Mouse (Mus musculus) natural killer cell, adult 2 months (primary cell): Measurements from ENCODE around the gene S1pr2.

Experiments
- DNase-seq, 2 experiments: peaks; one replicate each; pipeline ENCODE4 v3.0.0; 2022; ENCODE audit warnings: low spot score in 2 of 2

Gene S1pr2

GRCm38 (mm10) chr9:21000811-21001210, 24.2 kb upstream of the S1pr2 start:
- peak in 1 of 2 experiments; percentile 18 for DNase-seq

DNA sequence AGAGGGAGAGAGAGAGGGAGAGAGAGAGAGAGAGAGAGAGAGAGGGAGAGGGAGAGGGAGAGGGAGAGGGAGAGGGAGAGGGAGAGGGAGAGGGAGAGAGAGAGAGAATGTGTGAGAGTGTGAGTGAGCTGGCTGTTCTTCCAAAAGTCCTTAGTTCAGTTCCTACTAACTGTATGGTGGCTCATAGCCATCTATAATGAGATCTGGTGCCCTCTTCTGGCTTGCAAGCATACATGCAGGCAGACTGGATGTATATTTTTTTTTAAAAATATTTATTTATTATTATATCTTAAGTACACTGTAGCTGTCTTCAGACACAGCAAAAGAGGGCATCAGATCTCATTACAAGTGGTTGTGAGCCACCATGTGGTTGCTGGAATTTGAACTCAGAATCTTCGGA, 21.8 kb upstream of the S1pr2 start:
- DNase-seq, result peak in 1 of 2 experiments; percentile 17

GRCm38 (mm10) chr9:20997065-20997464, 20.5 kb upstream of the S1pr2 start:
- no peak for DNase-seq

- DNase-seq, result no peak
Measured at GRCm38 (mm10) chr9:20995069-20995468, 18.5 kb upstream of the S1pr2 start.

GRCm38 (mm10) chr9:20993165-20993898, 16.8 kb upstream of the S1pr2 start:
- no peak for DNase-seq

GRCm38 (mm10) chr9:20991587-20991986, 15.0 kb upstream of the S1pr2 start:
- DNase-seq, result no peak

DNA sequence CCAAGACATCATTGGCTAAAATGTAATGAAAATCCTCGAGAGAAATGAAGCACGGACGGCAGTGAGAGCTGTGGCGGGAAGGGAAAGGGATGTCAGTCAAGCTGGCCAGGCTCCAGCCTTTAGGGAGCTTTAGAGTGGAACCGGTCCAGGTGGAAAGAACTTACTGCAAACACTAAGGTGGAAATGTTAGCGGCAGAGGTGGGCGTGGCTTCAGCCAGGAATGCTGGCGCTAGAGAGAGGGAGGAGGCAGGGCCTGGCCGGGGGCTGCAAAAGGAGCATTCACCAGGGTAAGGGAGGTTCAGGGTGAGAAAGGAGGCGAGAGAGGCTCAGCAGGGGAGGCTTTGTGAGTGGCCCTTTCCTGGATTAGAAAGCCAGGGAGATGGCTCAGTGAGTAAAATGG, 14.3 kb upstream of the S1pr2 start:
- no peak for DNase-seq

DNA sequence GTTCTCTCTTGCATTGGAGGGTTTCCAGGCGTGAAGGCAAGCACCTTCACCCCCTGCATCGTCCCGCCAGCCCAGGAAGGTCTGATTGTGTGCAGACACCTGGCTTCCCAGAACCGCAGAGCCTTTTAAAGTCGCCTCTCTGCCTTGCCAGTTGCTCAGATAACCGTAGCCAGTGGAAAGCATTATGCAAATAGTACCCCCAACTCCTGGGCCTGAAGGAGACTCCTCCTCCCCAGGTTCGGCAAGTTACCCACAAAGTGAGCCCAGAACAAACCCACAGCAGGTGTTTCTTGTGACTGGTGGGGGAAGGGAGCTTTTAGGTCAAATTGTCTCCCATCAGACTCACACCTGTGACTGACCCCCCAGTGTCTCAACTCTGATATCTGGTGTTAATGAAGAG, 11.4 kb upstream of the S1pr2 start:
- DNase-seq, result no peak

GRCm38 (mm10) chr9:20986952-20987686, 10.5 kb upstream of the S1pr2 start:
- DNase-seq, result no peak

DNA sequence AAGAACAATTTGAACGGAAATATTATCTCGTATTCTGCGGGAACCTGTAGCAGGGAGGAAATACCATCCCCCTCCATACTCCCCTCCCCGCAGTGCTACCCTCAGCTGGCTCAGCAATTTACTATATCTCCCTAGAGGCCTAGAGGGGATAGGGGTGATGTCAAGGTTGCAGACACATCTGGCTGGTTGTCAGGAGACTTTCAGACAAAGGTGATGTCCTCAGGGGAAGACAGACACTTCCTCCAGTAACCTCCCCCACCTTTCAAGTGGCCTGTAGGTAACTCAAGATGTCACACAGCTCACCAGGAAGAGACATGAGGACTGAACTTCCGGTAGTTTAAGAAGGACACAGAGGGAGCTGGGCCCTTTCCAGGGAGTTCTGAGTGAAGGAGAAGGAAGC, 6.6 kb upstream of the S1pr2 start:
- DNase-seq, result no peak

- DNase-seq, result no peak
Measured at GRCm38 (mm10) chr9:20982171-20982570, 5.6 kb upstream of the S1pr2 start.

GRCm38 (mm10) chr9:20979769-20980168, 3.2 kb upstream of the S1pr2 start:
- DNase-seq, result no peak

DNA sequence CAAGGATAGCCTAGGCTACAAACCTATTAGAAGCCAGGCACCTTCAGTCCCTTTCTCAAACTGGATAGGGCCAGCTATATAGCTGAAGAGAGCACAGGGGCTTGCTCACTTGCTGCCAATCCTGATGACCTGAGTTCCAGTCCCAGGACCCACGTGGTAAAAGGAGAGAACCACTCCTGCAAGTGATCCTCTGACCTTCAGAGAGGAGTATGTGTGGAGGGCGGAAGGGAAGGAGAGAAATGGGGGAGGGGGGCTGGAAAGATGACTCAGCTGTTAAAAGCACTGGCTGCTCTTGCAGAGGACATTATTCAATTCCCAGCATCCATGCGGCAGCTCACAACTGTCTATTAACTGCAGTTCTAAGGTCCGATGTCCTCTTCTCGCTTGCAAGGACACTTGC, 2.6 kb upstream of the S1pr2 start:
- no peak for DNase-seq

GRCm38 (mm10) chr9:20978409-20979095, 2.0 kb upstream of the S1pr2 start:
- no peak for DNase-seq

GRCm38 (mm10) chr9:20976961-20977689, 544 bp upstream of the S1pr2 start:
- DNase-seq, result no peak

DNA sequence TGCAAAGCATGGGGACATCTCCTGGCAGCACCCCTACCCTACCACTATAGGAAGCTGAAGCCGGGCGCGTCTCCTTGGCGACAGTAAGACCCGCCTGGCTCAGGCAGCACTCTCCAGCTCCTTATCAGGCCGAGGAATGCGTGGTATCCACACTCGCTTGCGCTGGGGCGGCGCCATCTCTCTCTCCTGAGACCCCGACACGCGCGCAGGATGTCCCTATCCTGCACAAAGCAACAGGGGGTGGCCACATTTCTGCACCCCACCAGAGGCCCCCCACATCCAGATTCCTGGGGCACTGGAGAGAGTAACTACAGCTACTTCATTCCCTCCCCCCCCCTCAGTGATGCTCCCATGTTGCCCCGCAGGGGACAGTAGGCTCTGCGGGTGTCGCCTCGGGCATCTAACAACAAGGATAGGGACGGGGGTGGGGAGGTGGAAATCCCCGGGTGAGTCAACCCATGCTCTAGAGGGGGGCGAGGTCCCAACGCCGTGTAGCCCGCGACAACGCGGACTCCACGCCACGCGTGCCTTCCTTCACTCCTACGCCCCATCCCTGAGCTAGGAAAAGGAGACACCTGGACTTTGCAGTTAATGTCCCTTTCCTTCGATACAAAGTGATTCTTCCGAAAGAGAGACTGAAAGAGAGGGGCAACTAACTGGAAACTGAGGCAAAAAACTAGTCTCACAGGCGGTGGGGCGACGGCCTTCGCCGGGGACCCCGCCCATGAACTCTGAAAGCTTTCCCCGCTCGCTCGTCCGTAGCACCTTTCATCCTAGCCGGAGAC, 958 bp downstream of the S1pr2 start:
- DNase-seq, result peak; percentile 37 to 46

DNA sequence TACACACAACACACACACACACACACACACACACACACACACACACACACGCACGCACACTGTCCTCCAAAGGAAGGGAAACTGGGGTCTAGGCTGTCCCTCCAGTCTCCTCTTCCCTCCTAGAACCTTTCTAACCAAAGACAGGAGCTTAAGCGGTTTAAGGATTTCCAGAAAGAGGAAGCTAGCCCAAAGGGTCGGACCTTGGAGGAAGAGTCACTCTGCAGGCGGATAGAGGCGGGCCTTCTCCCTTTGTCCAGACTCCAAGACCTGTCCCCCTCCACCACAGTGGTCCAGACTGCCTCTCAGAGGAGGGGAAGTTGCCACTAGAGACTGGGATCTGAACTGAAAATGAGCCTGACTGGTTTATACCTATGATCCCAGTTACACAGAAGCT, 2.9 kb downstream of the S1pr2 start:
- DNase-seq, result no peak

GRCm38 (mm10) chr9:20973001-20973681, 3.4 kb downstream of the S1pr2 start:
- no peak for DNase-seq

DNA sequence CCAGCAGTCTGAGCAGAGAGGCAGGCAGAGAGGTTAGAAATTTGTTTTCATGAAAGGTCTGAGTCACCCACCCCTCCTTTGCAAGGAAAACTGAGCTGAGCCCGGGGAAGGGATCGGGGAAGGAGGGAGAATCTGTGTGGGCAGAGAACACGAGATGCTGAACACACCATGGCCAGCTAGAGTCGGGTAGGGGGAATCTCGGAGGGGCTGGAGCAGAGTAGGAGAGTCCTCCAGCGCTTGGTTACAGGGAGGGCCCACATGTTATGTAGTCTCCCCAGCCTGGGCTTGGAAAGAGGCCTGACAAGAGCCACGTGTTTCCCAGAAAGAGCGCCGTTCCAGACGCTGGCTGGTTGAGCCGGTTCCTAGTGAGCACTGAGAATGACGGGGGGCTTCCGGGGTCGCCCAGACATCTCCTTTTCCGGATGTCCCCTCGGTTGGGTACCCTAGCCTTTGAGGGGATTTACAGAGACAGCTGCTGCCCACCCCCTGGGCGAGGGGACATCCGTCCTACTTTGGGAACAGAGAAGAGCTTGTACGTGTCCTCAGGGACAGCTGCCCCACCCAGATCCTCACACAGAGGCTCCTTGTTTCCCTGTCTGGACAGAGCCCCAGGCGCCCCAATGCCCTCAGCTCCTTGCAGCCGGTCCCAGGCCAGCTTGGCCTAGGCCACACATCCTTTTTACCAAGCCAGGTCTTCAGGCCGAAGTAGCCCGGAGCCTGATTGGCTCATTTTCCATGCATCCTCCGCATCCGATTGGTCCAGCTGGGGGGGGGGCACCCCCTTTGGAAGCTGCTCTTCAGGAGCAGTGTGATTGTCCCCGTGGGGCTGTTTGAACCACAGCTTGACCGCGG, 4.2 kb downstream of the S1pr2 start:
- no peak for DNase-seq

- no peak for DNase-seq
Measured at GRCm38 (mm10) chr9:20971751-20972140, 4.8 kb downstream of the S1pr2 start.
